Mouse (Mus musculus): Measurements from ENCODE around the gene Thbd.

Thbd gene

DNA sequence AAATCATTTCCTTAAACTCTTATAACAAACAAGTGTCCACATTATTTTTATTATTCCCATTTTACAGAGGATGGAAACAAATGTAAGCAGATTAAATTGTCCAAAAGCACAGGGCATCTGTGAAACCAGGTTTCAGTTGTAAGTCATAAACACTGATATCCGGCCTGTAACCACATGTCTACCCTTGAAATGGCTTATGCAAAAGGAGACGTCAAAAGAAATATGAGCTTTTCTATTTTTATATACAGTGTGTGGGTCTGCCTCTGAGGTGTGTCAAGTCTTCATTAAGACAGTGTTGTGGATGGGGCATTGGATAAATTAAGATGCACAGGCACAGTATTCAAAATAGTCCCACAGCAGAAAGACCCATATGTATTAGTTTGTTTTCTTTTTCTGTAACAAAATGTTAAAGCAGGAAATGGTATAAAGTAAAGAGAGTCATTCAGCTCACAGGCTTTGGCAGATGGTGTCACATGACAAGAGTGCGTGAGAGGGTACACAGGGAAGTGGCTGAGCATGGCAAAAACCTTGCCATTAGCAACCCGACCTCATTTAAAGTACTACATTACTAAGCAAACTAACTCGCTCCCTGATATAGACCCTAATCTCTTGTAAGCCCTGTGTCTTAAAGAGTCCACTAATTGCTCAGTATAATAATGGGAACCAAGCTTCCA is 17.9 kb upstream of the Thbd start:
- no peak for DNase-seq (ENCODE audit: extremely low spot score, low spot score)

DNA sequence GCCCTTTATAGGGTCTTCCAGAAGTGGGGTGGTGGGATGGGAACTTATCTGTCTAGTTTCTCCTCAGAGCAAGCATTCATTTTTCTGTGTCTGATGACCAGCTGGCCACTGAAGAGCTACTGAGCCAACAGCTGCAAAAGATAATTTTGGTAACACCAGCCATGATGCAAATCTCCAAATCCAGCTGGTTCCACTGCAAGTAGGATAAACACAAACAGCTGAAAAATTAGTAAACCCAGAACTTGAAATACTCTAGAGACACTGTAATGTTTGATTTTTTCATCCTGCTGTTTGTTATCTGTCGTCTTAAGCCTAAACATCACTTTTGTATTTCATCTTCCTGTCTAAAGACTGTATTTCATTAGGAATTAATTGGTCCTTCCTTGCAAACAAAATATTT is 13.7 kb upstream of the Thbd start:
- DNase-seq (ENCODE audit: extremely low spot score, low spot score), result no peak

DNA sequence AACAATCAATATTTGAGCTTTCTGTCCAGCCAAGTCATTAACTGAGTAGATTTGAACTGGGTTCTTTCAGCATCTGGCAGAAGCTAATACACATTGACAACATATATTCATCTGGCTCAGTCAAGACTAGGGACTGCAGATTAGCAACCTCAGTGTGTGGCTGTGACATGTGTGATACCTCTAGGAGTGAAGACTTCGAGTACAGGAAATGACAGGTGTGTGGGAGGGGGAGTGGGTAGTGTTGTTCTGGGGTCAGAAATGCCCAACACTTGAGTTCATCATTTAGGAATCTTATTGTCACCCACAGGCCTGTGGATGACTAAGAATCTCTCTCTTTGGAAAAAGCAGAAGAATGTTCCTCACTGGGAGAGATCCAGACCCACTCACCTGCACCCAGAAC is 13.1 kb upstream of the Thbd start:
- no peak for DNase-seq (ENCODE audit: extremely low spot score, low spot score)

DNA sequence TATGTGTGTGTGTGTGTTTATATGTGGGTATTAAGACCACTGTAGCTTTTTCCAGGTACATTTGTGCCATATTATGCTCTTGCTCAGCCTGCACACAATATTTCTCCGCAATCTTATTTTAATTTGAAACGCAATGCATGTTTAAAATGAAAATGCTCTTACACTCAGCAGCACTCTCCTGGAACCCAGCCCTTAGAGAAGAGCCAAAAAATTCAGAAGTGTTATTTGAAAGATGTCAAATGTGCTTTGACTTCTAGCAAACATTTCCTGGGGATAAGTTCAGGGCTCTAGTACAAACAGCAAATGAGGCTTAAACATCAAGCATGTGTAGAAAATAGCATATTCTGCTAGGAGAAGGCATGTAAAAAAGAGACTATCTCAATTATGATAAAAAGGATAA is 11.8 kb upstream of the Thbd start:
- DNase-seq (ENCODE audit: extremely low spot score, low spot score), result no peak

DNA sequence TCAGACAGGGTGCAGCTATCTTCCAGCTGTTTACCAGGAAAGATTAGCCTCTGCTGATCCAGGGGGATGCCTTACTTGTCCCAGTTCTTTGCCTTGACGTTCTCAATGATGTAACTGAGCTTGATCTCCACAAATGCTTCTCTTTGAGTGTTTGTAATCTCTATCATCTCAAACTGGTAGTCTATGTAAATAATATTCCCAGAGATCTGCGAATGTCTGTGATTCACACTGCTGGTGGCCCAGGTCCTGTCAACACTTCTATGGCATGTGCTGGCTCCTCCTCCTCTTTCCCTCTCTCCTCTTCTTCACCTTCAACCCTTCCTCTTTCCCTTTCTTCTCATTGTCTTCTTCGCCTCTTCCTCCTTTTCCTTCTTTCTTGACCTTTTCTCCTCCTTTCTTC is 11.2 kb upstream of the Thbd start:
- DNase-seq (ENCODE audit: extremely low spot score, low spot score), result no peak

DNA sequence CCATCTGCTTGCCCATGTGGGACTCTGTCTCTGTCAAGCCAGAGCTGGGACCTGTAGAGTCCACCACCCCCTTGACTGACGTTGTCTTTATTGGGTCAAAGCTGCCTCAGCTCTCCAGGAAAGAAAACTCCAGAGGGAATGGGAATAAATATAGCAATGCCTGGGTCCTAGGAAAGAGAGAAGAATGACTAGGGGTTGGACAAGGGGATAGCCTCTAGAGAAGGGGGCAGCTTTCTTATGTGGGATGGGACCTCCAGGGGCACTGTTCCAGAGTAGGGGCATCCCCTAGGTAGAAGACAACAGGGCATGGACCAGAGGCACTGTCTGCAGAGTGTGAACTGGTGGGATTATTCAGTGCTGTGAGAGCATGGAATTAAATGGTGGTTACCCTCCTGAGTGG is 1.8 kb upstream of the Thbd start:
- DNase-seq (ENCODE audit: extremely low spot score, low spot score), result no peak

DNA sequence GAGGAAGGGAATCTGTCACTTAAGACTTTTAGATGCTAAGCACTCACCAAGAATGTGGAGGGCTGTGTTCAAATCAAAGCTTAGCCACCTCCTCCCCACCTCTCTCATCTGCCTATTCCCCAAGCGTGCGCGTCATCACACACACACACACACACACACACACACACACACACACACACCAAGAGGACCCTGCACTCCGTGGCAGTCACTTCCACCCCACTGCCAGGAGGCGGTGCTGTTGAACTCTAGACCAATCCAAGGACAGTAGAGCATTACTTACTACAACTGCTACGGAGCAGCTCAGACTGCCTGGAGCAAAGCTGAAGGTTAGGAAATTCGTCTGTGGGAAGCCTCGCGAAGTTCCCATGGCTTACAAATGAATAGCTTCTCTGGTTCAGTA is 1.2 kb upstream of the Thbd start:
- DNase-seq (ENCODE audit: extremely low spot score, low spot score), result peak; percentile 68

DNA sequence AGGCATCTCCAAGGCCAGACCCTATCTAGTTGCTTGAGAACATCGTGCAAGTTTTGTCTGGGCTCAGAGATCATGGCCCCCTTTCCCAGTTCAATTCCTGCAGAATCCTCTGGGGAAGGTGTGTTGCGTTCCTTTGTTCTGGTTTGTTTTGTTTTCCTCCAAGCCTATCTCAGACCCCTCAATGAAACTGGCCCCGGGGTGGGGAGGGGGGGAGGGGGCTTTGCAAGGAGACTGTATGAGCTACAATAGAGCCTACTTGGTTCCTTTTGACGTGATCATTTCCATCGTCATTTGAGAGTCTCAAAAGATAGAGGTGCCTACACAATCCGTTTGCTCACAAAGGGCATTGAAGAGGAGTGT is 753 bp upstream of the Thbd start:
- DNase-seq (ENCODE audit: extremely low spot score, low spot score), result no peak

DNA sequence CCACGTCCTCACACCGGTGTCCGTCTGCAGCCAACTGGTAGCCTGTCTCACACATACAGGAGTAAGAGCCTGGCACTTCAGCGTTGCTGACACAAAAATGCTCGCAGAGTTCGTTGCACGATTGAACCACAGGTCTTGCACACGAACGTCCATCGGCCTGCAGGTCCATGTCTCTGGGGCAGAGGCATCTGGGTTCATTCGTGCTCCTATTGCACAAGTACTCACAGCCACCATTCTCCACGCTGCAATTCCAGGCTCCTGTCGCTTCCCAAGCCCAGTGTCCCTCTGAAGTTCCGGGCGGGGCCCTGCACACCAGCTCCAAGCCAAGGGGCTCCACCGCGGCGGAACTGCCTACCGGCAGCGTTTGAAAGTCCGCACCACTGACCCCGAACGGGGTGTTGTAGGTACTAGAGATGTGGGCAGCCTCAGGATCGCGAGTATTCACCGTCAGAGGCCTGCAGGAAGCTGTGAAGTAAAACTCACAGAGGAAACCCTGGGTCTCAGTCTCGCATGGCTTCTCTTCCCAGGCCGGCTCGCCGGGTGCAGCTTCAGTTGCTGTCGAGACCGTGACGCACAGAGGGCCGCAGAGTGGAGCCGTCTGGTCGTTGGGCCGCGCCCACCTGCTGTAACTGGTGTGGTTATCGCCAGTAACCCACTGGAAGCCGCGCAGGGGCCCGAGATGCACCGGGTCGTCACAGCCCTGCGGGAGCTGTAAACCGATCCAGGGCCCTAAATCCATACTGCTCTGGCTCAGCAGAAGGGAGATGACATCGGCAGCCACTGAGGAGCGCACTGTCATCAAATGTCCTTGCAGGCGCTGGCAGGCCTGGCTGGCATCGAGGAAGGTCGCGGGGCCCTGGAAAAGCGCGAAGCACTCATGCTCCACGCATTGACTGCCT is 768 bp downstream of the Thbd start:
- peak; percentile 66 for DNase-seq (ENCODE audit: extremely low spot score, low spot score)

DNA sequence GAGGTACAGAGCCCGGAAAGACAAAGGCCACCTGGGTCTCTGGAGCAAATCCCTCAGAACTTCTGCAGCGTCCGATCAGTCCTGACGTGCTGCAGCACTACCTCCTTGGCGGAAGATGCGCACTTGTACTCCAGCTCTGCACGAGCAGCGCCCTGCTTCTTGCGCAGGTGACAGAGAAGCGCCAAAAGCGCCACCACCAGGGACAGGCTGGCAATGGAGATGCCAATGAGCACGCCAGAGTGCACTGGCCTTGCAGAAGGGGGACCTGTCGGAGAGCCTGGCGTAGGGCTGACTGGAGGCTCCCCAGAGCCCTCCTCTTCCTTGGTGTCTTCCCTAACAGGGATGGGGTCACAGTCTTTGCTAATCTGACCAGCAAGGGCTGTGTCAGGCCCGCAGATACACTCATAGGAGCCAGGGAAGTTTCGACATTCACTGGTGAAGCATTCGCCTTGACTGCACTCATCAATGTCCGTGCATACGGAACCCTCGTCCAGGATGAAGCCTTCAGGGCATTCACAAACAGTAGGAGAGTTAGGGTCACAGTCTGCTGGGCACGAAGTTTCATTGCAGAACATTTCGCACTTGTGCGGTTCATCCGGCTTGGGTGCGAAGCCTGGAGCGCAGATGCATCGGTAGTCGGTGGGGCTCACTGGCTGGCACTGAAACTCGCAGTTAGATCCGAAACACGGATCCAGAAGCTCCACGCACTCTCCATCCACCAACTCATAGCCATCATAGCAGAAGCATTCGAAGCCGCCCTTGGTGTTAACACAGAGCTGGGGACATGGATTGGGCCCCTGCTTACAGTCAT is 1.6 kb downstream of the Thbd start:
- DNase-seq (ENCODE audit: extremely low spot score, low spot score), result peak; percentile 61

DNA sequence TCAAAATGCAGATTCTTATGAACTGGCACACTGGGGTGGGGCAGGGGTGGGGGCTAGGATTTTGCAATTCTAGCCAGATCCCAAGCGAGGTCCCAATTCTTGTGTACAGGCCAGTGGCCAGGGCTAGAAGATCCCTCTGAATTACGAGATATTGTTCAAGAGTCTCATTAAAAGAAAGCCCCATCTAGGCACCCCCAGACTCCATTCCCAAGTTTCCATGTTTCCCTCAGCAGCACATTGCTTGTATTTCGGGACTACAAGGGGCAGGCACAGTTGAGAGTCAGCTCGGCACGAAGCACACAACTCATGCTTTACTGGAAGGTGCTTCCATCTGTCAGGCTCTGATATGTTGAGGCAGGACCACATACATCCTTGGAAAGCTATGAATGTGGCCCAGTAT is 3.1 kb downstream of the Thbd start:
- DNase-seq (ENCODE audit: extremely low spot score, low spot score), result no peak

DNA sequence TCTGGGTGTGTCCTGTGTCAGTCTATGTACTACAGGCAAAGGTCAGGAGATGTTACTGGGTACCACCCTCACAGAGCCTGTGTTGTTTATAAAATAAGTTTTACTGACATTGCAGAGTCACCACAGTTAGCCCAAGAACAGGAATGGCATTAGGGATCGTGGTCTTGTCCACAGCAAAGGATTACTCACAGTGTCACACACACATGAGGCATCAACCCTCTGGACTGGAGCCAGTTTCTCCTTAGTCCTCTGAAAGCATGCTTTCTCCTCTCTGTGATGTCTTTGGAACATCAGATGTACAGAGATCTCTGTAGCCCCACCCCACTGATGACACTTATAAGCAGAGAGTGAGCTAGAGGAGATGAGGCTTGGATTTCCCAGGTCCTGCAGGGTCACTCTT is 5.8 kb downstream of the Thbd start:
- DNase-seq (ENCODE audit: extremely low spot score, low spot score), result no peak

DNA sequence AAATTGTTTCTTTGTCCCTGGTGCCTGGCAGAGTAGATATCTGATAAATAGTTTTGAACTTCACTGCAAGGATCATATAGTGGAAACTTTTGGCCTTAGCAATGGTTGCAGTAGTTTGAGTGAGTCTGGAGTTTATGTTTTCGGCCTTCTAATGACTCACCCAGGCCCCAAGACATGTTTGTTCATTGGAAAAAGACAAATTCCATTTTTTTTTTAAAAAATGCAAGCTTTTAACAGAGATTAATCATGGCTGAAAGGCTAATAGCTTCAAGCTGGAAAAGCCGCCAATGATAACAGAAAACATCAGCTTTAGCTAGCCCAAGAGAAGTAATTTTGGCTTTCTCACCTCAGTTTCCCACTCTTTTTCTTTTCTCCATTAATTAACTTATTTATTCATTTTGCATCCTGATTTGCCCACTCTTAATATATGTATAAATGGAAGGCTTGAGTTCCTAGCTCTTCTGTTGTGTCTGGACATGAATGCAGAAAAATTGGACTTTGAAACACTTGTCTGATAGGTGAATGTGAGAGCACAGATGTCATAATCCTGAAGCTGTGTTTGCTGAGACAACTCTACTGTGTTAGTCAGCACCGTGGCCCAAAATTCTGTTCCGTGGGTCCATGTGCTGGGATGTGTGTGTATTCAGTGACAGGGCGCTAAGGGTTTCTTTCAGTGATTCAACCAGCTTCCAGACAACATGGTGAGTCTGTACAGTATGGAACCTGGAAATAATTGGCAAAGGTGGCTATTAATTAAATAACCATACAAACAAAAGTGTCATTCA is 8.9 kb downstream of the Thbd start:
- DNase-seq (ENCODE audit: extremely low spot score, low spot score), result no peak

DNA sequence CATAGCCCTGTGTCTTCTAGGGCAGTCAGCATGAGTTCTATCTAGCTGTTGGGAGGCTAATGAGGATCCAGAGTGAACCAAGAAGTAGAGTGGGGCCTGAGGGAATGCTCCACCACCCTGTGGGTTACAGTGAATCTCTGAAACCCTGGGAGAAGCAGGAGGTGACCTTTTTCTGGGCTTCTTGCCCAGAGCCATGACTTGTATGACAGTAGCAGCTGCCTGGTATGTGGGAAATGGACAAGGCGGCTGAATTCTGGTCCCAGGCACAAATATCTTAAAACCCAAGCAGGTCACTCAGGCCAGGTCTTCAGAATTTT is 10.2 kb downstream of the Thbd start:
- no peak for DNase-seq (ENCODE audit: extremely low spot score, low spot score)

DNA sequence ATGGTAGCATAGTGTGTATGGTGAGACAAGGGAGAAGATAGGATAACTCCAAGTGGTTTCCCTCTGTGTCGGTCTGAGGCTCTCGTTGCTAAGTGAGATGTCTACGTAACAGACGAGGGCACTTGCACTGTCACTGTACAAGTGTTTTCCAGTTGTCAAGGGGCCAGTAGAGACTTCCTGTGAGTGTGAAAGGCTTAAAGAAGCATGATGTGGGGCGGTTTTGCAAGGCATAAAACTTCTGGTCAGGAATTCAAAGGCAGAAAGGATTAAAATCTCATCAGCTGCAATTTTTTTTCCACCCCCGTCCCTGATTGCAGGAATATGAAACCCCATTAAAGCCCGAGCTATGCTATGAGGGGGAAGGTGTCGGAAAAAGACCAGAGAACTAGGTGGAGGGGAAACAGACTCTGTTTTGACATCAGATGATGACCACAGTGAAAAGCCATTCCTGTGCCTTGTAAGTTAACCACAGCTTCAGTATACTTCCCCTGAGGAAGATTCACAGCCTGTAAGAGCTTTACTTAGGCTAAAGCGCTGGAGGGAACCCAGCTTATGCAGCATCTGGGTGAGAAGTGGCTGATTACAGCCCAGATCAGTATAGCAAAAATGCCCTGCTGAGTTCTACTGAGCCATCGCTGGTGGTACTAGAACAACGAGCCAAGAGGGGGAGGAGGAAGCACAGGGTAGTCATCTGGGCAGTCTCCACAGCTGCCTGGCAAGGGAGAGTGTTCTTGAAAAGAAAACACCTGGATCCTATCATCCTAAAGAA is 10.8 kb downstream of the Thbd start:
- DNase-seq (ENCODE audit: extremely low spot score, low spot score), result no peak

DNA sequence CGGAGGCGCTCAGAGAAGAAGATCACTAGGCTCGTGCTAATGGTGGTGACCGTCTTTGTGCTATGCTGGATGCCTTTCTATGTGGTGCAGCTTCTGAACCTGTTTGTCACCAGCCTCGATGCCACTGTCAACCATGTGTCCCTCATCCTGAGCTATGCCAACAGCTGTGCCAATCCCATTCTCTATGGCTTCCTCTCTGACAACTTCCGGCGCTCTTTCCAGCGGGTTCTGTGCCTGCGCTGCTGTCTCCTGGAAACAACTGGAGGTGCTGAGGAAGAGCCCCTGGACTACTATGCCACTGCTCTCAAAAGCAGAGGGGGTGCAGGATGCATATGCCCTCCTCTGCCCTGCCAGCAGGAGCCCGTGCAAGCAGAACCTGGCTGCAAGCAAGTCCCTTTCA is 11.8 kb downstream of the Thbd start:
- no peak for DNase-seq (ENCODE audit: extremely low spot score, low spot score)

DNA sequence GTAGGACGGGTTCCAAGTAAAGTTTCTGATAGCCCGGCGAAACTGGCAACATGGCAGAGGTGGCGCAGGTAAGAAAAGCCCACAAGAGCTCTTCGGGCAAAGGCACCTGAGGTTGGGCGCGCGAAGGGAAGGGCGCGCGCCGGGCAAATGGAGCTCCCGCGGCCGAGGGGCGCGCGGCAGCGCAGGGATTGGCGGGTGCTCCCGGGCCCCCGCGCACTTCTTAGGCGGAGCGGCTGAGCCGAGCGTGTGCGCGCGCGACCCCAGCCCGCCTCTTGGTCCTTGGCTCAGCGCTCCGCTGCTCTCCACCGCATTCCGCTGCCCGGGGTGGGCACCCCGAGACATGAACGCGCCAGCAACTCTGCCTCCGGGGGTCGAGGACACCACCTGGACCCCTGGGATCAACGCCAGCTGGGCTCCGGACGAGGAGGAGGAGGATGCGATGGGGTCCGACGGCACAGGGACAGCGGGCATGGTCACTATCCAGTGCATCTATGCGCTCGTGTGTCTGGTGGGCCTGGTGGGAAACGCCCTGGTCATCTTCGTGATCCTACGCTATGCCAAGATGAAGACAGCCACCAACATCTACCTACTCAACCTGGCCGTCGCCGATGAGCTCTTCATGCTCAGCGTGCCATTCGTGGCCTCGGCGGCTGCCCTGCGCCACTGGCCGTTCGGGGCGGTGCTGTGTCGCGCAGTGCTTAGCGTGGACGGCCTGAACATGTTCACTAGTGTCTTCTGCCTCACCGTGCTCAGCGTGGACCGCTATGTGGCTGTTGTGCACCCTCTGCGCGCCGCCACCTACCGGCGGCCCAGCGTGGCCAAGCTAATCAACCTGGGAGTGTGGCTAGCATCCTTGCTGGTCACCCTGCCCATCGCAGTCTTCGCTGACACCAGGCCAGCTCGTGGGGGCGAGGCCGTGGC is 12.6 kb downstream of the Thbd start, which contains the start of gene Sstr4:
Gene Sstr4, plus strand, starts transcription at position 214 of the 921 bp plus-strand sequence.
- DNase-seq (ENCODE audit: extremely low spot score, low spot score), result peak; percentile 65

DNA sequence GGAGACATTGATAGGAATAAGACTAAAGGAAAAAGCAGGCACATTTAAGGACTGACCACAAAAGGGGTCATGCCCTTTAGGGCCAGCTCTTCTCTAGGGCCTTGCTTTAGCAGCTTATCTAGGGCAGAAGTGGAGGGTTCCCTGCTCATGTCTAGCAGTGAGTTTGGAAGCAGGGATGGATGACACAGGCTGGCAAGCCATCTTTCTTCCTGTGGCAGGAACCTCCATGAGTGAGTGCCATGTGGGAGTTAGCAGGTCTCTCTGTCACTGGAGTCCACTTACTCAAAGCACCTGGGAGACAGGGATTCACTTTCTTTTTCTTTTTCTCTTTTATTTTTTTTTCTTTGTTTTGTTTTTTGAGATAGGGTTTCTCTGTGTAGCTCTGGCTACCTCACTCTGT is 14.1 kb downstream of the Thbd start:
- DNase-seq (ENCODE audit: extremely low spot score, low spot score), result no peak

DNA sequence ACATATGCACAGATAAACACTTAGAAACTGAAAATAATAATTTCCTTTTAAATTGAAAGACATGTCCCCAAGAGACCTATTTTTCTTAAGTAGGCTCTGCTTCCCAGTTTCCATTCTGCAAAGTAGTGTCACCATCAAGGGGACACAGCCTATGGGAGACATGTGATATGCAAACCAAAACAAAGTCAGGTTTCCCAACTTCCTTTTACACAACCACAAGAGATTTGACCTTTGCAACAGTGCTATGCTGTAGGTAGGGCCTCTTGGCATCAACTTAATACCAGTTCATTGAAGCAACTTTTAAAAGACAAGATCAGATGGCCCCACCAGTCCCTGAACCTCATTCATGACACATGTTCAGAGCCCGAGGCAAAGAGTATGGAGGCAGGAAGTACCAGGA is 14.8 kb downstream of the Thbd start:
- no peak for DNase-seq (ENCODE audit: extremely low spot score, low spot score)
